Mouse (Mus musculus): ENCODE measurements around the gene Hsd17b11.

- TF ChIP-seq CTCF (IDR thresholded peaks at IDR 0.05; ENCODE audit: low read depth) (no peak), EP300 (IDR thresholded peaks at IDR 0.05; ENCODE audit: low read depth) (no peak)
Observed at GRCm38 (mm10) chr5:104061936-104062772, 40.4 kb upstream of the Hsd17b11 start.
